Mouse (Mus musculus) embryonic facial prominence, embryonic 11.5 days (tissue): ENCODE results near the gene Ccdc153. TPM values are rescaled to one million over a fixed set of nuclear protein-coding genes. Genes with fewer than 3 reads are reported as not detected.

Experiments used
- ATAC-seq: fragments of 200-750 bp; cut with Nextera tagmentation; replicated peaks from 2 replicates; pipeline ENCODE4 v1.8.0; 2017; ENCODE audit warnings: low read depth; ENCODE audit not compliant: insufficient number of reproducible peaks, low FRiP score, low TSS enrichment
- DNase-seq: peaks from one replicate; pipeline ENCODE4 v3.0.0-alpha.2; 2015; ENCODE audit warnings: low spot score
- H3K27ac ChIP-seq: fragments of 300-500 bp; sonication (generic); replicated peaks from 2 replicates; pipeline ENCODE4 v1.5.1; 2014; ENCODE audit warnings: mild to moderate bottlenecking, low read depth, low read length, control low read depth
- H3K27me3 ChIP-seq: fragments of 300-500 bp; sonication (generic); 2 replicates; pipeline ENCODE4 v1.6.1; 2014; ENCODE audit warnings: mild to moderate bottlenecking, low read length, moderate library complexity, mixed read lengths; ENCODE audit not compliant: control insufficient read depth, insufficient read depth
- H3K36me3 ChIP-seq: fragments of 300-500 bp; sonication (generic); replicated peaks from 2 replicates; pipeline ENCODE4 v1.6.1; 2014; ENCODE audit warnings: low read depth, mild to moderate bottlenecking, low read length, moderate library complexity, mixed read lengths; ENCODE audit not compliant: control insufficient read depth, insufficient read depth
- H3K4me1 ChIP-seq: fragments of 300-500 bp; sonication (generic); 2 replicates; pipeline ENCODE4 v1.6.1; 2014; ENCODE audit warnings: low read length, mixed read lengths; ENCODE audit not compliant: control insufficient read depth, insufficient read depth
- H3K4me2 ChIP-seq: fragments of 300-500 bp; sonication (generic); 2 replicates; pipeline ENCODE4 v1.6.1; 2014; ENCODE audit warnings: low read depth, mild to moderate bottlenecking, control low read depth, low read length, moderate library complexity
- H3K4me3 ChIP-seq: fragments of 300-500 bp; sonication (generic); 2 replicates; pipeline ENCODE4 v1.5.1; 2014; ENCODE audit warnings: low read depth, low read length, control low read depth
- H3K9ac ChIP-seq: fragments of 300-500 bp; sonication (generic); replicated peaks from 2 replicates; pipeline ENCODE4 v1.6.1; 2014; ENCODE audit warnings: mild to moderate bottlenecking, control low read depth, low read length
- H3K9me3 ChIP-seq: fragments of 300-500 bp; sonication (generic); replicated peaks from 2 replicates; pipeline ENCODE4 v1.6.1; 2016; ENCODE audit warnings: mild to moderate bottlenecking, low read length, inconsistent platforms, mixed read lengths; ENCODE audit not compliant: control insufficient read depth
- WGBS: fragments of 180-500 bp; shearing (Covaris S2); extraction: QIAGEN DNeasy Blood & Tissue Kit; methylation state at CpG from one replicate; pipeline ENCODE4 v1.1.7; 2014; 5-methylcytosine and 5-hydroxymethylcytosine counted together
- polyA plus RNA-seq: library from polyadenylated mRNA; unstranded; fragments of >200 nt; fragmentation: Nextera tagmentation; extraction: Ambion mirVana; gene quantifications from 2 replicates; pipeline ENCODE4 v1.2.1, GENCODE M21; 2014

Ccdc153 gene
- polyA plus RNA-seq, 1 experiment from 2014 or later = not detected

GRCm38 (mm10) chr9:44241418-44241817 lies 942 bp downstream of the Ccdc153 start:
- Histone ChIP-seq H3K9me3 (no peaks in the 10 kb centered on the region), H3K9ac (no peak overlapping the region), H3K4me3 (no peak overlapping the region), H3K4me1 (no peaks in the 10 kb centered on the region), H3K4me2 (no peak overlapping the region), H3K27me3 (no peaks in the 10 kb centered on the region), H3K27ac (no peak overlapping the region), H3K36me3 (no peaks in the 10 kb centered on the region)
- DNase-seq = no peak
- WGBS = 73% methylated on average over 9 of the region's 9 CpGs
- ATAC-seq = no peak

- H3K27me3 ChIP-seq = no peaks in the 10 kb centered on the region
- H3K4me2 ChIP-seq = no peak overlapping the region
- no peaks in the 10 kb centered on the region for H3K36me3 ChIP-seq
- H3K4me3 ChIP-seq = no peak overlapping the region
- ATAC-seq = no peak
- H3K27ac ChIP-seq = no peak overlapping the region
- WGBS = 32% methylated on average over 2 of the region's 2 CpGs
- no peaks in the 10 kb centered on the region for H3K4me1 ChIP-seq
- H3K9me3 ChIP-seq = no peaks in the 10 kb centered on the region
- H3K9ac ChIP-seq = no peak overlapping the region
- no peak for DNase-seq
These were observed 3.1 kb downstream of the Ccdc153 start for GRCm38 (mm10) chr9:44243621-44244020.

- ATAC-seq (no peak), DNase-seq (no peak)
- Histone ChIP-seq H3K4me2 (no peak overlapping the region), H3K36me3 (no peaks in the 10 kb centered on the region), H3K27me3 (no peaks in the 10 kb centered on the region), H3K9ac (no peak overlapping the region), H3K4me3 (no peak overlapping the region), H3K27ac (no peak overlapping the region), H3K4me1 (no peaks in the 10 kb centered on the region), H3K9me3 (no peaks in the 10 kb centered on the region)
- 84% methylated on average over 6 of the region's 6 CpGs for WGBS
These were observed 7.4 kb downstream of the Ccdc153 start for GRCm38 (mm10) chr9:44247907-44248306.

DNA sequence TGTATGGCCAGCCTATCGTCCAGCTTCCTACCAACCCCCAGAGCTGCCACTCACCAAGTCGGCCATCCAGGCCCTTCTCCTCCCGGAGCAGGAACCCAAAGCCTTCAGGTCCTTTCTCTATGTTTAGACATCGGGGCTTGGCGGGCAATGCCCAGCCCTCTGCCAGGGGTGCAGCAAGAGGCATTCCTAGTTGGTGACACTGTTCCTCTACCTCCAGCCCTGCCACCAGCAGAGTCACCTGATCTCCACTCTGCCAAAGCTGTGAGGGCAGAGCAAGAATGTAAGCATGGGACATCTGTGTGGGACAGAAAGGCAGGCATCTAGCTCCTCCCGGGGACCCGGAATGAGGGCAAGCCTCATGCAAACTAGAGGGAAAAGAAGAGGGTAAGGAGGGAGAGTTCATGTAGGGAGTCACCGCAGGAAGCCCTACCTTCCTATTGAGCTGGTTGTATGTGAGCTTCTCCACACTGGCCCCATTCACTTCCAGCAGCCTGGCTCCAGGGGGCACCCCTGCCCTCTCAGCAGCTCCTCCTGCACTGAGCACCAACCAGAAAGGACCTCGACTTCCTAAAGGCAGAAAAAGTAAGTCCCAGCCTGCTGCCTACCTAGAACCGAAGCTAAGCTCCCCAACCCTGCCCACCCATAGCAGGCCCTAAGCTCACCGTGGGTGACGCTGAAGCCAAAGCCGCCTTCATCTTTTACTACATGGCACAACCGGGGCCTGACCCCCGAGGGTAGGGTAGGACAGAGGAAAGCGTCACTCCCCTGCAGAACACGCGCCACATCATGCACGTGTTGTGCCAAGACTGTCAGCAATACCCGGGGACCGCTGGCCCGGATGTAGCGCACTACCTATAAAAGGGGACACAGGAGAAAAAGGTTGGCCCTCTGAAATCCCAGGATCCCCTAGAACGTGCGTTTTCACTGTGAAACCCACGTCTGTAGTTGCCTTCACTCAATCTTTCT lies 9.0 kb downstream of the Ccdc153 start:
- no peak overlapping the region for H3K27ac ChIP-seq
- WGBS = 45% methylated on average over 26 of the region's 26 CpGs

GRCm38 (mm10) chr9:44250445-44250844 lies 10.0 kb downstream of the Ccdc153 start:
- Histone ChIP-seq H3K9ac (no peak overlapping the region), H3K9me3 (no peaks in the 10 kb centered on the region), H3K4me3 (no peak overlapping the region), H3K27me3 (no peaks in the 10 kb centered on the region), H3K4me2 (no peak overlapping the region), H3K36me3 (no peaks in the 10 kb centered on the region), H3K4me1 (peaks cover 2% of the 10 kb centered on the region; the same call in 1 of the 2 replicates), H3K27ac (no peak overlapping the region)
- DNase-seq = no peak
- WGBS = 49% methylated on average over 4 of the region's 4 CpGs
- ATAC-seq = no peak

More for the DNA sequence above, 9.0 kb downstream of the Ccdc153 start:
- H3K9ac ChIP-seq = no peak overlapping the region
- H3K4me2 ChIP-seq = no peak overlapping the region; the same call in 1 of the 2 replicates
- H3K4me1 ChIP-seq = no peaks in the 10 kb centered on the region
- no peak overlapping the region for H3K4me3 ChIP-seq
- no peaks in the 10 kb centered on the region for H3K27me3 ChIP-seq
- peak; percentile 64 for DNase-seq
- no peaks in the 10 kb centered on the region for H3K36me3 ChIP-seq
- peak; percentile 78 for ATAC-seq
- H3K9me3 ChIP-seq = no peaks in the 10 kb centered on the region

- 84% methylated on average over 10 of the region's 10 CpGs for WGBS
- no peaks in the 10 kb centered on the region for H3K9me3 ChIP-seq
- no peak within 1 kb of the TSS for H3K4me3 ChIP-seq
- no peak within 1 kb of the TSS for H3K27ac ChIP-seq
- H3K9ac ChIP-seq = no peak within 1 kb of the TSS
- ATAC-seq = no peak
- H3K27me3 ChIP-seq = no peaks in the 10 kb centered on the region
- no peaks in the 10 kb centered on the region for H3K36me3 ChIP-seq
- DNase-seq = no peak
- peaks cover 2% of the 10 kb centered on the region; the same call in 1 of the 2 replicates for H3K4me1 ChIP-seq
- H3K4me2 ChIP-seq = no peak within 1 kb of the TSS
These were observed 10.8 kb downstream of the Ccdc153 start, which contains the start of gene Pdzd3 for GRCm38 (mm10) chr9:44251314-44251713. Gene Pdzd3 (minus strand): TSS chr9:44251471.

GRCm38 (mm10) chr9:44253441-44253840 lies 13.0 kb downstream of the Ccdc153 start:
- no peaks in the 10 kb centered on the region for H3K9me3 ChIP-seq

DNA sequence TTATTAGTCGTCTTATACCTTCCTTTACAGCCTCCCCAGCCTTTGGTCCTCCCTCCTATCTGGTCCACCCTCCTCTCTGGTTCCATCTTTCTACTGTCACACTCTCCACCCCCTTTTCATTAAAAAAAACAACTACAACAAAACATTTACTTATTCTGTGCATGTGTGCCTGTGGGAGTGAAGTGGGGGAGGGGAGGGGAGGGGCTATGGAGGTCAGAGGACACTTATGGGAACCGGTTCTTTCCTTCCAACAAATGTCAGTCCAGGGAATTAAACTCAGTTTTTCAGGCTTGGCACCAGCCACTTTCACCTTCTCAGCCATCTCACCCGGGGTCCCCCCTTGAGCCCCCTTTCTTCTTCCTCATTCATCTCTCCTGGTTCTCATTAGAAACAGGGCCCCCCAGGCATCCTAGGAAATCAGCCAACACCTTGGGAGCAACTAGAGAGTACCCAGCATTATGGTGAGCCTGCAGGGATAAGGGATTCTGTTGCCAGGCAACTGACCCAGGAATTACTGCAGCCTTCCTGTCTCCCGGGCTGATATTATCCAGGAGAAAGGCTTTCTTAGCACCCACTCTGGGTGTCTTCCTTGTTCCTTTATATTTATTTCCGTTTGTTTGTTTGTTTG lies 14.1 kb downstream of the Ccdc153 start:
- H3K9me3 ChIP-seq = no peaks in the 10 kb centered on the region
- WGBS = 5% methylated on average over 5 of the region's 5 CpGs
- DNase-seq (peak; percentile 41), ATAC-seq (no peak)
- no peak overlapping the region for H3K4me3 ChIP-seq
- H3K27me3 ChIP-seq = no peaks in the 10 kb centered on the region
- no peaks in the 10 kb centered on the region for H3K36me3 ChIP-seq
- peaks cover 2% of the 10 kb centered on the region; the same call in 1 of the 2 replicates for H3K4me1 ChIP-seq
- H3K4me2 ChIP-seq = no peak overlapping the region
- H3K9ac ChIP-seq = no peak overlapping the region
- no peak overlapping the region for H3K27ac ChIP-seq

More at GRCm38 (mm10) chr9:44253441-44253840, 13.0 kb downstream of the Ccdc153 start:
- ATAC-seq = no peak
- no peak overlapping the region for H3K4me3 ChIP-seq
- peaks cover 2% of the 10 kb centered on the region; the same call in 1 of the 2 replicates for H3K4me1 ChIP-seq
- no peaks in the 10 kb centered on the region for H3K27me3 ChIP-seq
- no peak overlapping the region for H3K27ac ChIP-seq
- H3K4me2 ChIP-seq = no peak overlapping the region
- DNase-seq = no peak
- no peaks in the 10 kb centered on the region for H3K36me3 ChIP-seq
- 81% methylated on average over 6 of the region's 6 CpGs for WGBS
- no peak overlapping the region for H3K9ac ChIP-seq
